Mouse (Mus musculus) heart, embryonic 15.5 days (tissue): ENCODE data around the gene Alkal2. TPM values are rescaled to one million over a fixed set of nuclear protein-coding genes. Genes with fewer than 3 reads are reported as not detected.
A peak's percentile ranks its signal among the peaks of the same experiment; 100 is the strongest.

Source experiments
- ATAC-seq: fragments of 200-750 bp; cut with Nextera tagmentation; replicated peaks from 2 replicates; pipeline ENCODE4 v1.8.0; 2017; ENCODE audit warnings: low read depth, moderate TSS enrichment; ENCODE audit not compliant: insufficient number of reproducible peaks, insufficient read depth, low FRiP score
- H3K27ac ChIP-seq: fragments of 300-500 bp; sonication (generic); 2 replicates; pipeline ENCODE4 v1.5.1; 2015; ENCODE audit warnings: mild to moderate bottlenecking, inconsistent platforms
- H3K27me3 ChIP-seq: fragments of 300-500 bp; sonication (generic); 2 replicates; pipeline ENCODE4 v1.6.1; 2015; ENCODE audit warnings: inconsistent platforms
- H3K36me3 ChIP-seq: fragments of 300-500 bp; sonication (generic); 2 replicates; pipeline ENCODE4 v1.6.1; 2015; ENCODE audit warnings: mild to moderate bottlenecking, inconsistent platforms
- H3K4me1 ChIP-seq: fragments of 300-500 bp; sonication (generic); replicated peaks from 2 replicates; pipeline ENCODE4 v1.6.1; 2015; ENCODE audit warnings: inconsistent platforms
- H3K4me2 ChIP-seq: fragments of 300-500 bp; sonication (generic); 2 replicates; pipeline ENCODE4 v1.6.1; 2015; ENCODE audit warnings: inconsistent platforms, mild to moderate bottlenecking, moderate library complexity
- H3K4me3 ChIP-seq: fragments of 300-500 bp; sonication (generic); 2 replicates; pipeline ENCODE4 v1.5.1; 2015; ENCODE audit warnings: mild to moderate bottlenecking, inconsistent platforms
- H3K9ac ChIP-seq: fragments of 300-500 bp; sonication (generic); 2 replicates; pipeline ENCODE4 v1.6.1; 2015; ENCODE audit warnings: mild to moderate bottlenecking, inconsistent platforms
- H3K9me3 ChIP-seq: fragments of 300-500 bp; sonication (generic); replicated peaks from 2 replicates; pipeline ENCODE4 v1.6.1; 2016; ENCODE audit warnings: inconsistent platforms
- WGBS: fragments of 180-500 bp; shearing (Covaris S2); methylation state at CpG from one replicate; pipeline ENCODE4 v1.1.7; 2015; ENCODE audit warnings: mixed read lengths; 5-methylcytosine and 5-hydroxymethylcytosine counted together
- polyA plus RNA-seq: library from polyadenylated mRNA; unstranded; fragments of >200 nt; fragmentation: Nextera tagmentation; extraction: Ambion mirVana; gene quantifications from 2 replicates; pipeline ENCODE4 v1.2.1, GENCODE M21; 2015

Gene Alkal2
- polyA plus RNA-seq: 0.13 and 0.28 TPM in 2 replicates

DNA sequence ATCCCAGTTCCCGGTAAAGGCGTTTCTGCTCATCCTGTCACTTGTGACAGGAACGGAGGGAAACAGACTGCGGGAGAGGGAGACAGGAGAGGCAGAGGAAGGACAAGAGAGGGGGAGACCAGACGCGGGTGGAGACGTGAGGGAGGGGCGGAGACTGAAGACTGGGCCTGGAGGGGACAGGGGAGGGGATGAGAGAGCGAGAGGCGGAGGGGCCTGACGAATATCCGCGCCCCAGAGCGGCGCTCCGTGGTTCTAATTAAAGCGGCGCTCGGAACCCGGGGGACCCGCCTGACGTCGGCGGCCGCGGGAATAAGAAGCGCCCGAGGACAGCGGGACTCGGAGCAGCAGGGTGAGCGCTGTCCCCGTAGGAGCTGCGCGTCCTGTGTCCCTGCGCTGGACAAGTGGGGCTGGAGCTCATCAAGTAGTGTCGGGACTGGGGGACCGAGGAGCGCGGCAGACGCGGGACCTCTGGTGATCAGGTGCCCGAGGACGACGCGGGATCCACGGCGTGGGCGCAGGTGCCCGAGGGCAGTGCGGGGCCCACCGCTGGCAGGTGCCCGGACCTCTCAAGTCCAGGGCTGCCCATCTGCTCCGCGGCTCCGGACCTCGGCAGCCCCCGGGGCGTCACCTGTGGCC lies at the start of gene Alkal2:
Gene Alkal2, plus strand, starts transcription at position 337 of the 636 bp plus-strand sequence.
- no peaks in the 10 kb centered on the region for H3K9me3 ChIP-seq
- no peak within 1 kb of the TSS; the same call in 1 of the 2 replicates for H3K9ac ChIP-seq
- H3K4me2 ChIP-seq: peak within 1 kb of the TSS; percentile 95
- 2% methylated on average over 58 of the region's 58 CpGs for WGBS
- peaks cover 67% of the 10 kb centered on the region for H3K27me3 ChIP-seq
- H3K4me3 ChIP-seq: peak within 1 kb of the TSS; percentile 56
- H3K27ac ChIP-seq: no peak within 1 kb of the TSS
- H3K36me3 ChIP-seq: no peaks in the 10 kb centered on the region
- H3K4me1 ChIP-seq: peaks cover 14% of the 10 kb centered on the region
- 0 out of 2 replicates have a peak, but pooled peaks have one; percentile 35 for ATAC-seq

DNA sequence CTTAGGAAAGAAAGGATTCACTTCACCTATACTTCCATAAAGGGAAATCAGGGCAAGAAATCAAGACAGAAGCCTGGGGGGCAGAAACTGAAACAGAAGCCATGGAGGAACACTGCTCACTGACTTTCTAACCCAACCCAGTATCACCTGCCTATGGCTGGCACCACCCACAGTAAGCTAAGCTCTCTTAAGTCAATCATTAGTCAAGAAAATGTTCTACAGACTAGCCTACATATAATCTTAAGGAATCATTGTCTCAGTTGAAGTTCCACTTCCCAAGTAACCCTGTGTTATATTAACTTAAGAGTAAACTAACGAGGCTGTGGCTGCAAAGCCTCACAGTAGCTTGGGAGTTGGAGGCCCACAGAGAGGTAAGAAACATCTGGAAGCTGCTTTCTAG lies 35.6 kb upstream of the Alkal2 start:
- Histone ChIP-seq H3K27me3 (no peaks in the 10 kb centered on the region), H3K36me3 (no peaks in the 10 kb centered on the region), H3K9me3 (no peaks in the 10 kb centered on the region), H3K4me2 (no peak overlapping the region), H3K27ac (no peak overlapping the region), H3K4me1 (0 out of 2 replicates have a peak, but pooled peaks cover 2% of the 10 kb centered on the region), H3K4me3 (no peak overlapping the region), H3K9ac (no peak overlapping the region)
- ATAC-seq: no peak
- 64% methylated on average over 1 of the region's 1 CpGs for WGBS

DNA sequence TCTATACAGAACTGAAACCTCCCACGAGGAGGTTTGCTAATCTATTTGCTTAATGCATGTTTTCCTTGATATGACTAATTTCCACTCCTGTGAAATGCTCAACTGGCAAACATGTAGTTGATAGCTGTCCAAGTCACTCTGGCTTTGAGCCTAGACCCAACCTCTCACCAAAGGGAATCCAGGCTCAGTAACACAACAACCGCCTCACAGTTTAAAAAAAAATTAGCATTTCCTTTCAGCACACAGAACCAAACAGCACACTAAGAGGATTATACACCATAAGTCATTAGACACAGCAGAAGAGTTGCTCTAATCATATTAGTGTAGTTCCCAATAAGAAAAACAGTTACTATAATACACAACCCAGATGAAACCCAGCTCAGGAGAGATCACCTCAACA lies 33.2 kb upstream of the Alkal2 start:
- Histone ChIP-seq H3K4me1 (0 out of 2 replicates have a peak, but pooled peaks cover 2% of the 10 kb centered on the region), H3K4me3 (no peak overlapping the region), H3K27me3 (no peaks in the 10 kb centered on the region), H3K4me2 (no peak overlapping the region), H3K27ac (no peak overlapping the region), H3K36me3 (no peaks in the 10 kb centered on the region), H3K9ac (no peak overlapping the region), H3K9me3 (no peaks in the 10 kb centered on the region)
- WGBS: 25% methylated on average over 2 of the region's 2 CpGs
- no peak for ATAC-seq

DNA sequence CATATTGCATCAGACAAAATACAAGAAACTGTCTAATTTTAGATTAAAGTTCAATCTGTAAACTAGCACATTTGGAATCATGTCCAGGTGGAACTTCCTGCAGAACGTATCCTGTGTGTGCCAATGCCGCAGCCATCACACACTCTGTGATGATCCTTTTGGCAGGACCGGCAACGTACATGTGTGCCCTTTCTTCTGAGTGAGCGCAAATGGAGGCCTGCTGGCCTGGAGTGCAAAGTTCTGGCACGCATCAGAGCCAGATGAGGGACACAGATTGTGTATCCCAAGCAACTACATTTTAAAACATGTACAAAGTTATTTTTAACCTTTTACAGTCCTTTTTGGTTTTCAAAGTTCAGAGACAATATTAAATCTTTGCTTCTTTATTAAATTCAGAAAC lies 32.3 kb upstream of the Alkal2 start:
- Histone ChIP-seq H3K9ac (no peak overlapping the region), H3K27ac (no peak overlapping the region), H3K9me3 (no peaks in the 10 kb centered on the region), H3K4me3 (no peak overlapping the region), H3K27me3 (no peaks in the 10 kb centered on the region), H3K4me1 (0 out of 2 replicates have a peak, but pooled peaks cover 2% of the 10 kb centered on the region), H3K36me3 (no peaks in the 10 kb centered on the region), H3K4me2 (no peak overlapping the region)
- 76% methylated on average over 6 of the region's 6 CpGs for WGBS
- ATAC-seq: no peak

DNA sequence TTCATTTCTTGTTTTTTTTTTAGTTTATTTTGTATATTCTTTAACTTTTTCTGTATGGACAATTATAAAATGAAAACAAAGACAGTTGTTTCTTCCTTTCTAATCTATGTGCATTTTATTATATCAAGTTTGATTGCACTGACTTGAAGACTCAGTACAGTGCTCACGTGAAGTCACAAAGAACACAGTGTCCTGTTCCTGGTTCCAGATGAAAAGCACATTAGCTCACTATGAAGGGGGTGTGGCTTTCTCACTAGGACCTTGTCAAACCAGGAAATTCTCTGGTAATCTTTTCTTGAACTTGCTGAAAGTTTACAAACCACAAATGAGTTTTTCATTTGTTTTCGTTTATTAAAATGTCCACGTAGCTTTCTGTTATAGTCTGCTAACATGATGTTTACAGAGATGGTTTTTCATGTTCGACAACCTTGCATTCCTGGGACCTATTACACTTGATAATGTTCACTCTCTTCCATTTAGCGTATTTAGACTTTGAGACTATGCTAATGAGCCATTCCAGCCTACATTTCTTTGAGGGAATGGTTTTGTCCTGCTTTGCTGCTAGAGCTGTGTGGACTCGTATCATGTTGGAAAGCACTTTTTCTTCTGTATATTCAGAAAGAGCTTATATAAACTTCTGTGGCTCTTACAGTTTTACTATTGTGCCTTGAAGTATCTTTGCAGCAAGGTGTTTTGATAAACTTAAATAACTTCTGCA lies 28.5 kb upstream of the Alkal2 start:
- Histone ChIP-seq H3K36me3 (no peaks in the 10 kb centered on the region), H3K27ac (no peak overlapping the region), H3K9me3 (no peaks in the 10 kb centered on the region), H3K27me3 (no peaks in the 10 kb centered on the region), H3K4me1 (0 out of 2 replicates have a peak, but pooled peaks cover 2% of the 10 kb centered on the region), H3K4me2 (no peak overlapping the region), H3K9ac (no peak overlapping the region), H3K4me3 (no peak overlapping the region)
- no peak for ATAC-seq
- 72% methylated on average over 6 of the region's 6 CpGs for WGBS

DNA sequence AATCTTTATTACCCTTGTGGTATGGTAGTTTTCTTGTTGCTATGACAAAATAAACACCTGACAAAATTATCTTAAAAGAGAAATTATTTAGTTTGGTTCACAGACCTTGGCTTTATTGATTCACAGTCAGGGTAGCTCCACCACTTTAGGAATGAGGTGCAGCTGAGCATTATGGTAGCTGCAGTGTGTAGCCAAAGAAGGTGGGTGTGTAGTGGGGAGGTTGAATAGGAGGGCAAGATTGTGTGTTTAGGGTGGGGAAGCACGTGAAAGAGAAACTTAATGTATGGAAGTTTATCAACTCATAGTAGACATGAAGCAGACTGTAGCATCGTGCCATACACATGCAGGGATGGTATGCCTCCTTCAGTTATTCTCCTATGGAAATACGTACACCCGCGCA lies 27.9 kb upstream of the Alkal2 start:
- ATAC-seq: no peak
- Histone ChIP-seq H3K4me3 (no peak overlapping the region), H3K9ac (no peak overlapping the region), H3K27ac (no peak overlapping the region), H3K4me2 (no peak overlapping the region), H3K36me3 (no peaks in the 10 kb centered on the region), H3K9me3 (no peaks in the 10 kb centered on the region), H3K4me1 (no peaks in the 10 kb centered on the region), H3K27me3 (no peaks in the 10 kb centered on the region)
- WGBS: 84% methylated on average over 5 of the region's 5 CpGs

DNA sequence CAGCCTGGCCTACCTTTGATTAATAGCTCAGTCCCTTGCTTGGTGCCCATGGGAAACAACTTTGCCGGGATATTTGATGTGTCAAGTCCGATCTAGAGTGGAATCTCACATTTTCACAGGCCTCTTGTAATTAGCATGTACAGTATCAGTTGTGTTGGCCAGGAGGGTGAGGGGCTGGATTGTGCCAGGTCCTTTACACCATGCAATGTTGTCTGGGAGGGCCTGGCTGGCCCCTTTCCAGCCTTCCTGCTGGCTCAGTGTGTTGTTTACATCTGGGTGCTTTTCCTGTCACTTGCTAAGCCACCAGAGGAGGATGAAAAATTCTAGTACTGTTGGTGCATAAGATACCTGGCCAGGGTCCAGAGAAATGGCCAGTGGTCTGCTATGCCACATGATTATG lies 19.8 kb upstream of the Alkal2 start:
- H3K4me2 ChIP-seq: no peak overlapping the region
- no peaks in the 10 kb centered on the region for H3K9me3 ChIP-seq
- H3K4me1 ChIP-seq: peaks cover 9% of the 10 kb centered on the region
- H3K27ac ChIP-seq: peak overlapping the region; percentile 20
- no peak overlapping the region for H3K9ac ChIP-seq
- no peaks in the 10 kb centered on the region for H3K27me3 ChIP-seq
- peak; percentile 43; the same call in 1 of the 2 replicates for ATAC-seq
- no peaks in the 10 kb centered on the region for H3K36me3 ChIP-seq
- WGBS: 44% methylated on average over 2 of the region's 2 CpGs
- H3K4me3 ChIP-seq: no peak overlapping the region

DNA sequence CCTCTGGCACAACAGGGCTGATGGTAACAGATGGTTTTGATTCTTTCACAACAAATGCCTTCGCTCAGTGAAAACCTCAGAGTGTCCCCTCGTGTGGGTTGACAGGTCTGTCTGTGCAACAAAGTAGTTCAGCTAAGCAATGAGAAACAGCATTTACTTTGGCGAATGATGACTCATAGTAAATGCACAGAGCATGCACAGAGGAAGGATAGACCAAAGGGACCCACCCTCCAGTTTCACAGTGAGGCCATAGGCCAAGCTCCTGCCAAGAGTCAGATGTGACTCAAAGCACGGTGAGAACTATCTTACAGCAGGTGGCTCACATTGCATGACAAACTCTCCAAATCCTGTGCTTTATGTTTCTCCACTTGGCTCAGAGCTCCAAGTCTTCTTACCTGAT lies 18.3 kb upstream of the Alkal2 start:
- Histone ChIP-seq H3K4me1 (peaks cover 9% of the 10 kb centered on the region), H3K36me3 (no peaks in the 10 kb centered on the region), H3K27ac (no peak overlapping the region), H3K9me3 (no peaks in the 10 kb centered on the region), H3K4me2 (no peak overlapping the region), H3K27me3 (no peaks in the 10 kb centered on the region), H3K4me3 (no peak overlapping the region), H3K9ac (no peak overlapping the region)
- ATAC-seq: no peak
- 75% methylated on average over 4 of the region's 4 CpGs for WGBS

DNA sequence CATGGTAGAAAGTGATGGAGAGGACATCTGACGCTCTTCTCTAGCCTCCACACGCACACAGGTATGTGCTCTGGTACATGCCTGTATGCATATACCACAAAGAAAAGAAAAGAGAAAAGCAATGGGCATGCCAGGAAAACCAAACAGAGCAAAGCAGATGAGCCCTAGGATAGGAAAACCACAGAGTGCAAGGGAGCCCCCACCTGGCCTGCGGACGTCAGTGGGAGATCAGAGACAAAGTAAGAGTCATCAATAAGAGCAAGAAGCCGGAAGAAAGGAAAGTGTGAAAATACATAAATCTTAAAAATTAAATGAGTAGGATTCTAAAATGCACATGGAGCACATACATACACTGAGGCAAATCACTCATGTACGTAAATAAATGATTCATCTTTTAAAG lies 4.7 kb upstream of the Alkal2 start:
- H3K4me2 ChIP-seq: no peak overlapping the region
- WGBS: 67% methylated on average over 6 of the region's 6 CpGs
- no peak for ATAC-seq
- no peak overlapping the region for H3K4me3 ChIP-seq
- no peak overlapping the region for H3K27ac ChIP-seq
- no peak overlapping the region for H3K9ac ChIP-seq
- H3K4me1 ChIP-seq: peaks cover 10% of the 10 kb centered on the region
- no peaks in the 10 kb centered on the region for H3K36me3 ChIP-seq
- peaks cover 39% of the 10 kb centered on the region for H3K27me3 ChIP-seq
- no peaks in the 10 kb centered on the region for H3K9me3 ChIP-seq

DNA sequence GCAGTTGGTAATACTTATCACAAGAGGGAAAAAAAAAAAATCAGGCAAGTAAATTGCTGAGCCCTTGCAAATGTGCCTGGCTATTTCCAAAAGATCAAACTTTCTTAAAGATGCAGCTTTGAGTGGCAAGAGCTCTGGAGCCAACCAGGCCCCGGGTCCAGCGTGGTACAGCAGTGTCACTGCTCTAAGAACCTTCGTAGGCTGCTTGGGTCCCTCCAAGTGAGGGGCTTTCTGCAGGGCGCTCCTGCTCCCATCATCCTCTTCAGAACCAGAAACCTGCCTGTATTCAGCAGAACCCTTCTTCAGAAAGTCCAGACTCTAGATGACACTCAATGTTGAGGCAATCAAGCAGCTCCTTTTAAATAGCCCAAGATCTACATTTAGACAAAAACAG lies 533 bp upstream of the Alkal2 start:
- H3K4me3 ChIP-seq: peak overlapping the region; percentile 56
- H3K36me3 ChIP-seq: no peaks in the 10 kb centered on the region
- H3K27me3 ChIP-seq: peaks cover 68% of the 10 kb centered on the region
- no peak overlapping the region for H3K9ac ChIP-seq
- H3K4me2 ChIP-seq: peak overlapping the region; percentile 95
- no peak overlapping the region for H3K27ac ChIP-seq
- no peaks in the 10 kb centered on the region for H3K9me3 ChIP-seq
- 17% methylated on average over 4 of the region's 4 CpGs for WGBS
- no peak for ATAC-seq
- H3K4me1 ChIP-seq: peaks cover 14% of the 10 kb centered on the region

DNA sequence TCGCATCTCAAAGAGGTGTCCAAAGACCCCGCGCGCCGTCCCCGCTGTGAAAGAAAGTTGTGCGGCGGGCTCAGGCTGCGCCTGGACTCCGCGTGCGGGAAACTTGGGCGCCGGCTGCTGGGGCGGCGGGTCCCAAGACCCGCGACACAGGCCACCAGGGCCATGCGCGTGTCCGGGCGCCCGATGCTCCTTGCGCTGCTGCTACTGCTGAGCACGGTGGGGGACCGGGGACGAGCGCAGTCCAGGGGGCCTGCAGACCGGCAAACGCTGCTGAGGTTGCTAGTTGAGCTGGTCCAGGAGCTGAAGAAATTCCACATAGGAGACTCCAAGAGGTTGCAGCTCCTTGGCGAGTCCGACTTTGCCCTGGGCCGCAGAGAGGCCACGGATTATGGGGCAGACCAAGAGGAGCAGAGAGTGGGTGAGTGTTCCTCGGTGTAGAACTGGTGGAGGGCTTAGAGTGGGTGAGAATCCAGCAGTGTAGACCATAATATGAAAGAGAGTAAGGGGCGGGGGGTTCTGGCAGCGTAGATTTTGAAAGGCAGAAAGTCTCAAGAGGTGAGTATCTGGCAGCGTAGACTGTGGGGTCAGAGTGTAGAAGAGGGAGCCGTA lies 604 bp downstream of the Alkal2 start:
- H3K4me3 ChIP-seq: peak overlapping the region; percentile 56
- ATAC-seq: no peak
- H3K9ac ChIP-seq: no peak overlapping the region; the same call in 1 of the 2 replicates
- H3K27me3 ChIP-seq: peaks cover 66% of the 10 kb centered on the region
- WGBS: 9% methylated on average over 39 of the region's 39 CpGs
- no peaks in the 10 kb centered on the region for H3K9me3 ChIP-seq
- H3K4me1 ChIP-seq: peaks cover 14% of the 10 kb centered on the region
- peak overlapping the region; percentile 95 for H3K4me2 ChIP-seq
- no peak overlapping the region for H3K27ac ChIP-seq
- no peaks in the 10 kb centered on the region for H3K36me3 ChIP-seq
